Mouse (Mus musculus): Measurements from ENCODE around the gene Lrif1.

DNA sequence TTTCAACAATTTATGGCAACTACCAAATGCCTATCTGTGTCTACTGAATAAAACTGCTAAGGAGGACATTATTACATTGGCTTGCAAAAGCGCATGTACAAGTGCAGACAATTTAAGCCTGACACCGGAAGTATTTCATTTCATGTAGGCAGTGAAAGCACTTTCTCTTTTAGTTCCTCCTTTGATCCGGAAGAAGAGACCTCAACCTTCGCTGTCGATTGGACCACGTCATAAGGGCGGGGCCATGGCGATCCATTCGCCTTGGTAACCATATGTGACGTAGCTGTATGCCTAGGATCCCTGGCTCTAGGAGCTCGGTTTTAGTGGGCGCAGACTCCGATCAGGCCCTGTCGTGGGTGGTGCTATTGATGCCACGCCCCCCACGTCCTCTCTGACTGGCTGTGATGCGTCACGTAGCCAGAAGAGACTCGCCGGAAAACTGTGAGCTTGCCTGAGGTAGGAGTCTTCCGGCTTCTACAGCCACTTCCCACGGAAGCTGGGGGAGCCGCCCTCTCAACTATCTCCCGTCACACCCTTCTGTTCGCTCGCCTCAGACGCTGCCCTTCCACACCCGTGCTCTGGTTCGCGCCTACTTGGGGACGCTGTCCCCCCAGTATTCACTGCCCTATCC is 36.7 kb downstream of the Lrif1 start:
- TF ChIP-seq EP300 (optimal IDR thresholded peaks at IDR 0.05) (no peak), CTCF (IDR thresholded peaks at IDR 0.05; ENCODE audit: low read depth) (no peak)
